Mouse (Mus musculus): ENCODE data around the gene Abat.
"Not testable (repeated sequence)": the region's sequence is repeated elsewhere in the genome, so short reads cannot be mapped to it uniquely, and the experiment has no call there.

The Abat gene

GRCm38 (mm10) chr16:8533477-8533876 lies 20.2 kb downstream of the Abat start:
- DNase-seq = no peak

- DNase-seq = no peak
Measured at GRCm38 (mm10) chr16:8534466-8535200, 21.4 kb downstream of the Abat start.

DNA sequence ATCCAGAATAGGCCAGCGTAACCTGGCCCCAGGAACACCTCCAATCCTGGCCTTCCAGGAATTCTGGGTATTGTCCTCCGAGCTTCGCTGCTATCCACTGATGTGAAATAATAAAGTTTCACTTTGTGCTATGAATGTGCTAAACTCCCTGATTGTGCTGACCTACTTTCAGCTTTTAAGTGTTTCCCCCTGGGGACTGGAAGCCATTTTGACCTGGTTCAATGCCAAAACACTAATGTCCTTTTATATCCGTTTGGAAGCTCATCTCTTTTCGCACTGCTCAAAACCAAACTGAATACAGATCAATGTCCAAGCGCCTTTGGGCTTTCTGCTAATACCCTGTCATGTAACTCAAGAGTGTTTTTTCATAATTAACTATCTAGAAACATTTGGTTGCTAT lies 22.2 kb downstream of the Abat start:
- DNase-seq = no peak

DNA sequence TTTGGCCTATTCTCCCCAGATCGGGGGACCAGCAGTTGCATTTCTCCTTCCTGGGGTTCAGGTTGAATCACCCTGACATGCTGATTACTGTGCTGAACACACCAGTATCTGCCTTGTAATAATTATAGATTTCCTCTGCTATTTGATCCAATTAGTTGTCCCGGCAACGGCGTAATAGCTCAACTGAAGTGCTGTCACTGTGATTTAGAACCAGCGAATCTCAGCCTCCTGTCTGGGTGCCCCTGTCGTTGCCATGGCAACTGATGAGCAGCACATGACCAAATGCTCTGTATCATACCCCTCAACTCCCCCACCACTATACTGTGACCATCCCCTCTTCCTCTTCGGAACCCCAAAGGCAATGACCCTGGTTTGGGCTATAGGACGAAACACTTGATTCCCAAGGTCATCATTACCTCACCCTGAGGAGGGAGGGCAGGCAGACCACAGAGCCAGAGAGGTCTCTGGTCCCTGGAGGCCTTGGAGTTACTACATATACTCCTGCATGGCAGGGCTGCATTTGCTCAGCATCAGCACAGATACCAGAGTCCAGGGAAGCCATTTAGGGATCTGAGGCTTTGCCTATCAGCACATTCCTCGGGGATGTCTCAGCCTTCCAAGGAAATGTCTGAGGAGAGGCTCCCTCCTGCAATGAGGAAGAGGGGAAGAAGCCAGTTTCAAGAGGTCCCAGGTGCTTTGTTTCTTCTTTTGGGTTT lies 26.1 kb downstream of the Abat start:
- DNase-seq = no peak

DNA sequence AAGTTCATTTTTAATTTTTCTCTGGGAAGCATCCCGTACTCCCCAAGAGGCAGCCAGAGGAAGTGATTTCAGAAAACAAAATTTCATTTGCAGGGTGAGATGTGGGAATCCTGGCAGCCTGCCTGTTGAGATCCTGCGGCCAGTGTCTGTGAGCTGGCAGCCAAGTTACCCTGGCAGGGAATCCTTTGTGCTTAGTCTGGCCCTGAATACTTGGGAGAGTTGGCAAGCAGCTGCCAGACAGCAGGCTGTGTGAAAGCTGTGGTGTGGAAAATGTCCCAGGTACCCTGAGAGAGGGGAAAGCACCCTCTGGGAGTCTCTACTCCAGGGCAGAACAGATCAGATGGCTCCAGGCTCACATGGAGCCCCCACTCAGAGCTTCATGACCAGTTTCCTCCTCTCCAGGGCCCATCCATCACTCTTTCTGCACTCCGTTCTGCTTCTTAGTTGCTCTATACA lies 27.7 kb downstream of the Abat start:
- DNase-seq = peak; percentile 81

DNA sequence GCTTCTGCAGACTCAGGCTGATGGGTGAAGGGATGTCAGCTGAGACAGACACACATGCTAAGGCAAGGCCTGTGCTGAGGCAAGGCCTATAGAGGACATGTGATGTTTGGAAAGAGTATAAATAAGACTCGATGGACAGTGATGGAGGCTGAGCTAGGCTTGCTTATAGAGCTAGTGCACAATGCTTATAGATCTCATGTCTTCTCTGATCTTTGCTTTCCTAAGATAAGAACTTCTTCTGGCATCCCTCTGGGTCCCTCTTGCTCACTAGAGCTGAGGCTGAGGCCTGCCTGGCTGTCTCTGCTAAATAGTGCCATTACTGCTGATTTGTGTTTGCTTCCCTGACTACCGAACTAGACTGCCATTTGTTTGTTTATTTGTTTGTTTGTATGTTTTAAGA lies 34.6 kb downstream of the Abat start:
- DNase-seq = no peak

GRCm38 (mm10) chr16:8549506-8549905 lies 36.3 kb downstream of the Abat start:
- no peak for DNase-seq

DNA sequence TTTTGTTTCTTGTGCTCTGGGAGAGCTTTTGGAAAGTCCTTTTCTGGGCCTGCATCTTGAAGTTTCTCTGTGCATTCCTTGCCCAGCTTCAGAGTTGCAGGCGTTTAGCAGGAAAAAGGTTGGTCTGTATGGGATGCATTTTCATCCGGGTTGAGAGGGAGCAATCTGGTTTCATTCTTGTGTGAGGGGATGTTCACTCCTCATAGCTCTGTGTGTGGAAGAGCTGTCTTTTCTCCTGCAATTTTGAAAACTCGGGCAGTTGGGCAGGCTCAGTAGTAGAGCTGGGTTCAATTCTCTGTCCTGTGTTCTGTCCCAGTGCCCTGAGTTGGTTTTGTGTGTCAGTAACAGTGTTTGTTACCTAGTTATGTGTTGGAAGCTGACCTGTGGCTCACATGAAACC lies 41.1 kb downstream of the Abat start:
- DNase-seq = no peak

GRCm38 (mm10) chr16:8554751-8555150 lies 41.5 kb downstream of the Abat start:
- DNase-seq = not testable (repeated sequence)

DNA sequence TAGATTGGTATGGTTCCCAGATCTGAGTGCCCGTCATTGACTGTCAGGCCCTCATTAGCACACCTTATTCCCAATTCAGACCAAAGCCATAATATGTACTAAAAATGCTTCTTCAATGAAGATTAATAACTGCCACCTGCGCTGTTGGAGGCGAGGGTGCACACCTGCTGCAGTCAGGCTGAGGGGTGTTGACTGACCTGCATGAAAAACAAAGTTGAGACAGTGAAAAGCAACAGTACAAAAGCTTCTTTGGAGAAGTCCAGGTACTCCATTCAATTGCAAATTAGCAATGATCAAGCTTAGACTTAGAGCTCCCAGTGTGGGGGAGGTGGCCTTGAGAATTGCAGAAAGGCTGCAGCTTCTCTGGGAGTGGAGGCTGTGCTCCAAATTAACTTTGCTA lies 42.1 kb downstream of the Abat start:
- not testable (repeated sequence) for DNase-seq

GRCm38 (mm10) chr16:8560079-8560478 lies 46.9 kb downstream of the Abat start:
- no peak for DNase-seq

GRCm38 (mm10) chr16:8561101-8561500 lies 47.9 kb downstream of the Abat start:
- DNase-seq = not testable (repeated sequence)

DNA sequence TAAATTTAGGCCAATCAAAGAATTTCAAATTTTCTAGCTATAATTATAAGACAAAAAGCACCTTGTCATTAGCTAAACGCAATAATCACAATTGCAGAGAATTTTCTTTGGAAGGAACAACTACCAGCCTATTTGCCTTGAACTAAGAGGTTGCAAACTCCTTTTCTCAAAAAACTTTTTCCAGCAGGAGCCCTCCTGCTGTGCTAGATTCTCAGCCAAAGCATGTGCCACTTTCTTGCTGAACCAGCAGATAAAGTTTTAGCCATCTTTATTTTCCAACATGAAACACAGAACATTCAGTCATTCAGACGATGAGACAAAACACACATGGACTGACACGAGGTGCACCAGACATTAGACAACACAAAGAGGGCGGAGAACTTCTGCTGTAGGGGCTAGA lies 48.6 kb downstream of the Abat start:
- DNase-seq = not testable (repeated sequence)

GRCm38 (mm10) chr16:8562827-8563226 lies 49.6 kb downstream of the Abat start:
- DNase-seq = not testable (repeated sequence)

- DNase-seq = no peak
Measured at GRCm38 (mm10) chr16:8564836-8565235, 51.6 kb downstream of the Abat start.

DNA sequence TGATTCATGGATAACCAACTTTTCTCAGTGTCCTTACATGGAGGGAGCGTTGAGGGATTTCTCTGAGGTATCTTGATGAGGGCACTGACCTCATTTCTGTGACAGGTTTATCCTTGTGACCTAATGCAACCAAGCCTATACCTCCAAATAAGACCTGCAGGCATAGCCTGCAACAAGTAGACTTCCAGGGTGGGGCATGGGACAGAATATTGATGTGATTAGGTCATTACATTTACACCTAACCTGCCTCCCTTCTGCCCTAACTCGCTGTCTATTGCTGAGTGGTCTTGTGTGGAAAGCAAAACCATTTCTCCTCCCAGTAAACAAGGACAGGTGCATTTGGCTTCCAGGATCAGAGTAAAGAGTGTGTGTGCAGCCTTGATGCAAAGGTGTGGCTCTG lies 52.3 kb downstream of the Abat start:
- DNase-seq = no peak

- no peak for DNase-seq
Measured at GRCm38 (mm10) chr16:8566115-8566711, 53.0 kb downstream of the Abat start.

DNA sequence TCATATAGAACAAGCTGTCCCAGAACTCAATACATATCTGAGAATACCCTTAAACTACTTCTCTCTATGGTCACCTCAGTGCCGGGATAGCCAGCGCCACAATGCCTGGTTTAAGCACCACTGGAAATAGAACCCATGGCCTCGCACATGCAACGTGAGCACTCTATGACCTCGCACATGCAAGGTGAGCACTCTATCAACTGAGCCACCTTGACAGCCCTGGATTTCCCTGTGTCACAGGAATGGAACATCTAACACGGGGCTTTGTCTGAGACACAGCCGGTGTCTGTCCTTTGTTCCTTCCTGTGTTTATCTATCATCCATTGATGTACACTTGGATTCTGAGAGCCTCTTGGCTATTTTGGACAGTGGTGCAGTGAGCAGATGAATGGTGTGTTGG lies 55.7 kb downstream of the Abat start:
- DNase-seq = no peak

- DNase-seq = no peak
Measured at GRCm38 (mm10) chr16:8570336-8570735, 57.1 kb downstream of the Abat start.

GRCm38 (mm10) chr16:8570901-8571615 lies 57.8 kb downstream of the Abat start:
- DNase-seq = no peak

- DNase-seq = no peak
Measured at GRCm38 (mm10) chr16:8573041-8573440, 59.8 kb downstream of the Abat start.

DNA sequence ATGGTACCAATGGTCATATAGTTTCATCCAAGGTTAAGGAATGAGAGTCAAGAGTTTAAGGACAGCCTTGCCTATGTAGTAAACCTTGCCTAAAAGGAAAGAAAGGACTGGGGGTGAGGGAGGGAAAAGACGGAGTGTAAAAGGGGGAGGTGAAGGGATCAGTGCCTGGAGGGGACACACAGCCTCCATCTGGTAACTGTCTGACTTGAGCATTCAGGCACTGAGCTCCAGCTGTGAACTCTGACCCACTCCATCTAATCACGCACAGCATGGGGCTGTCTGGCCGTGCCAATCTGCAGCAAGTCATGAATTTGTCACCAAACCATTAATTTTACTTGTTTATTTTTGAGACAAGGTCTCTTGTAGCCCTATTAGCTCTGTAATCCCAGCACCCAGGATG lies 60.5 kb downstream of the Abat start:
- DNase-seq = no peak

DNA sequence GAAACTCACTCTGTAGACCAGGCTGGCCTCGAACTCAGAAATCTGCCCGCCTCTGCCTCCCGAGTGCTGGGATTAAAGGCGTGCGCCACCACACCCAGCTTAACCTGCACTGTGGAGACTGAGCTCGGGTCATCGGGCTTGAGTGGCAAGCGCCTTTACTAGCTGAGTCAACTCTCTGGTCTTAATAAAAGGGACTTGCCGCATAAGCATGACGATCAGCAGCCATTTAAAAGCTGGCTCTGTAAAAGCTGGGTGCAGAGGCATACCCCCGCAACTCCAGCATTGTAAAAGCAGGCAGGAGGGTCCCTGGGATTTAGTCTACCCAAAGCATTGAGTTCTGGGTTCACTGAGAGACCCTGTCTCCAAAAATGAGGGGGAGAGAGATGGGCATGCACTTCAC lies 61.1 kb downstream of the Abat start:
- no peak for DNase-seq

Data from cerebellum, adult 11 months (tissue).